Mouse (Mus musculus): ENCODE results near the gene Ensa. TPM values are rescaled to one million over a fixed set of nuclear protein-coding genes. Genes with fewer than 3 reads are reported as not detected.
"Not testable (repeated sequence)": the region's sequence is repeated elsewhere in the genome, so short reads cannot be mapped to it uniquely, and the experiment has no call there.

The Ensa gene
- total RNA-seq, 2 experiments from 2014 or later = 349 to 358 TPM

GRCm38 (mm10) chr3:95623551-95623950, 1.2 kb upstream of the Ensa start:
- no peak for TF ChIP-seq CTCF (IDR thresholded peaks at IDR 0.05)
- DNase-seq (ENCODE audit: extremely low spot score in 1 of 2, low spot score in 2 of 2) = no peak
- Histone ChIP-seq H3K4me3 (no peak overlapping the region), H3K27ac (no peak overlapping the region)
- intact Hi-C loops (cut with DNase I) = no loop called here

DNA sequence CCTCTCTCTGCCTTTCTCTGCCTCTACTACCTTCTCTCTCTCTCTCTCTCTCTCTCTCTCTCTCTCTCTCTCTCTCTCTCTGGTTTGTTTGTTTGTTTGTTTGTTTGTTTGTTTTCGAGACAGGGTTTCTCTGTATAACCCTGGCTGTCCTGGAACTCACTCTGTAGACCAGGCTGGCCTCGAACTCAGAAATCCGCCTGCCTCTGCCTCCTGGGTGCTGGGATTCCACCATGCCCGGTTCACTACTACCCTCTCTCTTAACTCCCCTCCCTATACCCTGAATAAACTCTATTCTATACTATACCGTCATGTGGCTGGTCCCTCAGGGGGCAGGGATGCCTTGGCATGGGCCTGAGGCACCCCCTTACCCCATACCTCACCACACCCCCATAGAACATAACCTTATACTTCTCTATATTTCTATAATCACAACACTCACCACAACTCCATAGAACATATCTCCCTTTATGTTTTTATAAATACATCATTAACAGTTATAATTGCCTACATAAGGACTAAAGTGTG, 740 bp upstream of the Ensa start:
- Histone ChIP-seq H3K27ac (peak overlapping the region; percentile 97), H3K4me3 (peak overlapping the region; percentile 62)
- intact Hi-C loops (cut with DNase I) = not testable (repeated sequence)

DNA sequence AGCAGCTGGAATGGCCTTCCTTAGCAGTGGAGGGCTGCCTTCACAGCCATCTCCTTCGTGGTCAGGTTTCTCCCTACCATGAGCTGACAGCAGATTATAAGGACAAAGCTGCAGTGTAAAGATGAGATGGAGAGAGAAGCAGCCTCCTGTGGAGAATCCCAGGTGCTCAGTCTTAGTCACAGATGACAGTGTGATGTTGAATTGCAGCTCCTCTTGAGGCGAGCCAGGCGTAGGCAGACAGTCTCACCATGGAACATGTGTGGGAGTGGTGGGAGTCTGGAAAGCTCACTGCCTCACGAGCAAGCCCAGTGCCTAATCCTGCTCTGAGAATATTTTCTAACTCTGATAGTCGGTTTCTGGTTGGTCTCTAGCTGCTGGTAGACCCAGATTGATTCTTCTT, 3.0 kb downstream of the Ensa start:
- intact Hi-C loops (cut with DNase I) = loop anchor here (2.0 to 5.0 kb wide), 3 partner anchors 31 to 190 kb away; partner anchors contain the start of genes Ctsk, Mcl1 and Rprd2
- DNase-seq (ENCODE audit: extremely low spot score in 1 of 2, low spot score in 2 of 2) = peak; percentile 72 to 74
- Histone ChIP-seq H3K27ac (peak overlapping the region; percentile 81), H3K4me3 (peak overlapping the region; percentile 62)
- TF ChIP-seq CTCF (IDR thresholded peaks at IDR 0.05) = no peak

More for the DNA sequence above, 740 bp upstream of the Ensa start:
- not testable (repeated sequence) for DNase-seq (ENCODE audit: extremely low spot score in 1 of 2, low spot score in 2 of 2)

- DNase-seq (ENCODE audit: extremely low spot score in 1 of 2, low spot score in 2 of 2) = peak; percentile 57 to 61
- intact Hi-C loops (cut with DNase I) = loop anchor here (5.0 kb wide), 2 partner anchors 132 to 188 kb away; partner anchors contain the start of genes Ctsk and Rprd2
- peak overlapping the region; percentile 9; the same call in 1 of the 2 replicates for H3K4me3 ChIP-seq
- peak overlapping the region; percentile 81 for H3K27ac ChIP-seq
- no peak for TF ChIP-seq CTCF (IDR thresholded peaks at IDR 0.05)
These were observed 5.0 kb downstream of the Ensa start for GRCm38 (mm10) chr3:95629755-95630154.

GRCm38 (mm10) chr3:95630856-95631255, 6.1 kb downstream of the Ensa start:
- H3K4me3 ChIP-seq = no peak overlapping the region
- TF ChIP-seq CTCF (IDR thresholded peaks at IDR 0.05) = no peak
- H3K27ac ChIP-seq = no peak overlapping the region; the same call in 1 of the 2 replicates
- no peak for DNase-seq (ENCODE audit: extremely low spot score in 1 of 2, low spot score in 2 of 2)
- intact Hi-C loops (cut with DNase I) = no loop called here

DNA sequence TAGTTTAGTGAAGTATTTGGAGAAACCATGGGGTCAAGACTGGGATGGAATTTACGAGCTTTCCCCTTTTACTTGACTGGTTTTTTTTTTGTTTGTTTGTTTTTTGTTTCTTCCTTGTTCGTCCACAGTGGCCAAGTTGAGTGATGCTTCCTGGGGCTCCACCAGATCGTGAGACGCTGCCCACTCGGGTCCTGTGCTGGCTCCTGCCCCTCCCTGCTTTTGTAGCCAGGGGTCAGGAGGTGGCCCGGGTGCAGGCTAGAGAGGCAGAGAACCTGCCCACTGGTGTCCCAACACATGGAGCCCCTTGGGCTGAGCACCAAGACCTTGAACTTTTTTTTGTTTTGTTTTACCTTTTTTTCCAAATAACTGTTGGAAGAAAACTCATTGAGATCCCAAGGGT, 6.5 kb downstream of the Ensa start:
- TF ChIP-seq CTCF (IDR thresholded peaks at IDR 0.05) = no peak
- DNase-seq (ENCODE audit: extremely low spot score in 1 of 2, low spot score in 2 of 2) = no peak
- Histone ChIP-seq H3K4me3 (no peak overlapping the region), H3K27ac (no peak overlapping the region)
- intact Hi-C loops (cut with DNase I) = no loop called here

DNA sequence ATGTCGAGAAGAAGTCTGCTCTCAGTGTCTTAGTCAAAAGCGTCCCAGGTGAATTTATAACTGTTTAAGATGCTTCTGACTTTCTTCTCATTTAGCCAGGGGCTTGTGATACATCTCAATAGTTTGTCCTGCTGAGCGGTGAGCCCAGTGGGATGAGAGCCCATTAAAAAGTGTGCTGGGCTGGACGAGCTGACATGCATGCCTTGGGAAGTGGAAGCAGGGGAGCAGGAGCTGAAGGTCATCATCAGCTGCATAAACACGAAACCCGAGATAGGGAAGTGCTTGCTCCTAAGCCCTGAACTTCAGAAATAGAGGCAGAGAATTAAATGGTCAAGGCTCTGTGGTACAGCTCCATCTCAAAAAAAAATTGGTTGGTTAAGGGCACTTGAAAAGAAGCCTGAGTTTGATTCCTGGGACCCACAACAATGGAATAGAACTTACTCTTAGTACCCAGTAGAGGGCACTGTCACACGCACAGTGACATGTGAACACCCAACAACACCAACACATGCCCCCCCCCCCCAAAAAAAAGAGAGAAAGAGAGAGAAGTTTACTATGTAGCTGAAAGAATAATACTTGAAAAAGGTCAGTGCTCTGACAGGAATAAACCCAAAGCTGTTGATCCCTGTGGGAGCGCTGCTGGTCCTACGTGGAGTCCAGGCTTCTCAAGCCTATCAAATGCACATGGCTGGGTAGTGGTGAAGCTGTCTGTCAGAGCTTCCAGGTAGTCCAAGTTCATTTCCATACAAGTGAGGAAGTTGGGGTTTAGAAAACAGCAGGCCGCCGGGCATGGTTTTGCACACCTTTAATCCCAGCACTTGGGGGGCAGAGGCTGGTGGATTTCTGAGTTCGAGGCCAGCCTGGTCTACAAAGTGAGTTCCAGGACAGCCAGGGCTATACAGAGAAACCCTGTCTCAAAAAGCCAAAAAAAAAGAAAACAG, 8.1 kb downstream of the Ensa start:
- intact Hi-C loops (cut with DNase I) = no loop called here
- H3K4me3 ChIP-seq = no peak overlapping the region
- DNase-seq (ENCODE audit: extremely low spot score in 1 of 2, low spot score in 2 of 2) = no peak
- peak; percentile 65 for TF ChIP-seq CTCF (IDR thresholded peaks at IDR 0.05)
- H3K27ac ChIP-seq = no peak overlapping the region

- no peak for TF ChIP-seq CTCF (IDR thresholded peaks at IDR 0.05)
- Histone ChIP-seq H3K4me3 (no peak overlapping the region), H3K27ac (no peak overlapping the region)
- DNase-seq (ENCODE audit: extremely low spot score in 1 of 2, low spot score in 2 of 2) = no peak
- intact Hi-C loops (cut with DNase I) = no loop called here
These were observed 10.8 kb downstream of the Ensa start for GRCm38 (mm10) chr3:95635636-95636035.

GRCm38 (mm10) chr3:95636072-95636471, 11.3 kb downstream of the Ensa start:
- Histone ChIP-seq H3K27ac (no peak overlapping the region), H3K4me3 (no peak overlapping the region)
- no peak for TF ChIP-seq CTCF (IDR thresholded peaks at IDR 0.05)
- intact Hi-C loops (cut with DNase I) = no loop called here
- no peak for DNase-seq (ENCODE audit: extremely low spot score in 1 of 2, low spot score in 2 of 2)

- intact Hi-C loops (cut with DNase I) = no loop called here
- TF ChIP-seq CTCF (IDR thresholded peaks at IDR 0.05) = peak; percentile 25
- Histone ChIP-seq H3K27ac (no peak overlapping the region), H3K4me3 (no peak overlapping the region)
- no peak for DNase-seq (ENCODE audit: extremely low spot score in 1 of 2, low spot score in 2 of 2)
These were observed 14.9 kb downstream of the Ensa start for GRCm38 (mm10) chr3:95639694-95640093.

DNA sequence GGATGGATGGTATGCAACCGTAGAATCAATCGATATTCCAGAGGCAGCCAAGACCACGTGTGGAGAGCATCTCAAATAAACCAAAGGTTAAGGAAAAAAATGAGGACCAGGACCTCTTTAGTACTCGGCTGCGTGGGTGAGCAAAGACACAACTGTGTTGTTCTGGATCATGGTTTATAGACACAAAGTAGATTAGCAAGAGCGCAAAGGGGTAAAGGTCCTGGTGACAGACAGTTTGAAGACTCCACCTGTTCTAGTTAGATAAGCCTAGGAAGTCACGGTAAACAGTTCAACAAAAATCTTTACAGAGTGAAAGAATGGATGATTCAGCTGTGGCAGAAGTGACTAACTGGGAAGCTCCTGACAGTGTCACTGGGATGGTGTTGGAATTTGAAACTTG, 18.3 kb downstream of the Ensa start:
- Histone ChIP-seq H3K4me3 (no peak overlapping the region), H3K27ac (no peak overlapping the region)
- no peak for TF ChIP-seq CTCF (IDR thresholded peaks at IDR 0.05)
- intact Hi-C loops (cut with DNase I) = no loop called here
- no peak for DNase-seq (ENCODE audit: extremely low spot score in 1 of 2, low spot score in 2 of 2)
